Mouse (Mus musculus) left cerebral cortex, postnatal 14 days (tissue): ENCODE measurements around the gene Mef2c. TPM values are rescaled to one million over a fixed set of nuclear protein-coding genes. Genes with fewer than 3 reads are reported as not detected.

Experiments
- DNase-seq, 2 experiments: peaks; one replicate each; pipeline ENCODE4 v3.0.0; 2021 to 2022; ENCODE audit warnings: low spot score in 2 of 2, mixed read lengths in 1 of 2
- intact Hi-C: fragments of 180-260 bp; cut with DNase I; formaldehyde crosslinking; loops from one replicate; pipeline ENCODE4 v1.15.1; 2025
- total RNA-seq, 2 experiments: library from RNA; stranded (reverse); gene quantifications; 2 replicates each; pipeline ENCODE4 v1.2.3; 2021

Mef2c gene
- total RNA-seq, 2 experiments from 2014 or later = 845 to 1,036 TPM

- DNase-seq = peak; percentile 54 to 69
- intact Hi-C loops = loop anchor here (5.0 to 10.0 kb wide), 6 partner anchors 199 to 1739 kb away; partner anchors contain the start of gene Cetn3
These were observed 19.6 kb downstream of the Mef2c start for GRCm38 (mm10) chr13:83523232-83523969.

- DNase-seq = peak; percentile 79 to 82
- intact Hi-C loops = loop anchor here (5.0 to 10.0 kb wide), 6 partner anchors 198 to 1740 kb away; partner anchors contain the start of gene Cetn3
These were observed 20.5 kb downstream of the Mef2c start for GRCm38 (mm10) chr13:83524159-83524901.

- intact Hi-C loops = loop anchor here (5.0 to 10.0 kb wide), 7 partner anchors 132 to 1740 kb away; partner anchors contain the start of gene Cetn3
- no peak for DNase-seq
These were observed 21.3 kb downstream of the Mef2c start for GRCm38 (mm10) chr13:83524902-83525715.

GRCm38 (mm10) chr13:83525716-83526005 is 21.8 kb downstream of the Mef2c start:
- no peak for DNase-seq
- intact Hi-C loops = loop anchor here (5.0 to 10.0 kb wide), 4 partner anchors 132 to 1741 kb away; partner anchors contain the start of gene Cetn3

- intact Hi-C loops = loop anchor here (5.0 to 10.0 kb wide), 4 partner anchors 131 to 1741 kb away; partner anchors contain the start of gene Cetn3
- no peak for DNase-seq
These were observed 22.2 kb downstream of the Mef2c start for GRCm38 (mm10) chr13:83526066-83526465.

GRCm38 (mm10) chr13:83527921-83528320 is 24.1 kb downstream of the Mef2c start:
- intact Hi-C loops = loop anchor here (5.0 to 10.0 kb wide), 4 partner anchors 129 to 1743 kb away; partner anchors contain the start of gene Cetn3
- no peak for DNase-seq

GRCm38 (mm10) chr13:83529729-83530314 is 26.0 kb downstream of the Mef2c start:
- no peak for DNase-seq
- intact Hi-C loops = loop anchor here (5.0 to 10.0 kb wide), 5 partner anchors 127 to 1745 kb away; partner anchors contain the start of gene Cetn3

- intact Hi-C loops = loop anchor here (5.0 kb wide), 1 partner anchor 1226 kb away; no protein-coding TSS in a partner anchor
These were observed 27.1 kb downstream of the Mef2c start for GRCm38 (mm10) chr13:83530889-83531288.

GRCm38 (mm10) chr13:83531968-83532591 is 28.2 kb downstream of the Mef2c start:
- intact Hi-C loops = loop anchor here (5.0 kb wide), 1 partner anchor 1225 kb away; no protein-coding TSS in a partner anchor
- DNase-seq = peak; percentile 46 to 67

More at GRCm38 (mm10) chr13:83530889-83531288, 27.1 kb downstream of the Mef2c start:
- DNase-seq = no peak

- intact Hi-C loops = no loop called here
- DNase-seq = no peak
These were observed 32.5 kb downstream of the Mef2c start for GRCm38 (mm10) chr13:83536361-83536760.

GRCm38 (mm10) chr13:83537163-83537562 is 33.3 kb downstream of the Mef2c start:
- peak; percentile 56 to 69 for DNase-seq

GRCm38 (mm10) chr13:83539921-83540320 is 36.1 kb downstream of the Mef2c start:
- DNase-seq = no peak
- intact Hi-C loops = no loop called here

More at GRCm38 (mm10) chr13:83537163-83537562, 33.3 kb downstream of the Mef2c start:
- intact Hi-C loops = no loop called here

GRCm38 (mm10) chr13:83542666-83543065 is 38.8 kb downstream of the Mef2c start:
- intact Hi-C loops = no loop called here
- DNase-seq = no peak

GRCm38 (mm10) chr13:83544707-83545106 is 40.9 kb downstream of the Mef2c start:
- intact Hi-C loops = no loop called here

GRCm38 (mm10) chr13:83546876-83547275 is 43.0 kb downstream of the Mef2c start:
- DNase-seq = no peak
- intact Hi-C loops = no loop called here

More at GRCm38 (mm10) chr13:83544707-83545106, 40.9 kb downstream of the Mef2c start:
- no peak for DNase-seq

- no peak for DNase-seq
- intact Hi-C loops = no loop called here
These were observed 47.4 kb downstream of the Mef2c start for GRCm38 (mm10) chr13:83551259-83551658.

GRCm38 (mm10) chr13:83552051-83552450 is 48.2 kb downstream of the Mef2c start:
- no peak for DNase-seq
- intact Hi-C loops = no loop called here

GRCm38 (mm10) chr13:83563261-83563660 is 59.4 kb downstream of the Mef2c start:
- no peak for DNase-seq
- intact Hi-C loops = no loop called here
